Mouse (Mus musculus): Measurements from ENCODE around the gene Olfr1283.
"Not testable (repeated sequence)": the region's sequence is repeated elsewhere in the genome, so short reads cannot be mapped to it uniquely, and the experiment has no call there.

Olfr1283 gene

DNA sequence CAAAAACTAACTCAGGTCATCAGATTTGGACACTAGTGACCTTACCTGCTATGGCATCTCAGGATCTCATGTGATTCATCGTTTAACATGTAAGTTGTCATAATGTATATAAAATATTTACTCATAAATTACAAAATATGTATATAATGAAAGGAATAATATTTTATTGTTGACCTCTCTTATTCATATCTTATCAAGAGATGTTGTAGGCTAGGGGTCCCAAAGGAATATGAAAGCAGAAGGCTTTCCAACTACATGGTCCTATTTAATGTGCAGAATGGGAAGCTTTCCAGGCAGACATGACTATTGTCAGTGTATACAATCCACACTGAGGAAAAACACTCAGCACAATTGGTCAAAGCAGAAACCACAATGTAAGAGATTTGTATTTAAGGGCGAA, at the start of gene Olfr1283:
Olfr1283 (plus strand) TSS at position 301 of the 400 bp plus-strand sequence.
- in situ Hi-C loops (cut with MseI, MboI): no loop called here

DNA sequence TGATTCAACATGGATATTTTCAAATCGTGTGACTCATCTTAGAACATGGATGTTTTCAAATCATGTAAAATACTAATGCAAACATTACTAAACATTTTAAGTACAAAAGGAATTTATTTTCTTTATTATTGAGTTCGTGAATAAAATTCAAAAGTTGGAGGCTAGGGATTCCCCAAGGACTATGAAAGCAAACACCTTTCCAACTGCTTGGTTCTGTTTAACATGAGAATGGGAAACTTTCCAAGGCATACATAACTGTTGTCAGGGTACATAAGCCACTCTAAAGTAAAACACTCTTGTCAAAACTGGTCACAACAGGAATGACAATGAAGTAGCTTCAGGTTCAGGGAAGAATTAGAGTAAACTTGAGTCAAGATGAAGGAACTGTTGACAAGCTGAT, 40.4 kb upstream of the Olfr1283 start, which contains the start of gene Olfr1281:
Olfr1281 (plus strand) TSS at position 301 of the 400 bp plus-strand sequence.
- in situ Hi-C loops (cut with MseI, MboI): no loop called here

DNA sequence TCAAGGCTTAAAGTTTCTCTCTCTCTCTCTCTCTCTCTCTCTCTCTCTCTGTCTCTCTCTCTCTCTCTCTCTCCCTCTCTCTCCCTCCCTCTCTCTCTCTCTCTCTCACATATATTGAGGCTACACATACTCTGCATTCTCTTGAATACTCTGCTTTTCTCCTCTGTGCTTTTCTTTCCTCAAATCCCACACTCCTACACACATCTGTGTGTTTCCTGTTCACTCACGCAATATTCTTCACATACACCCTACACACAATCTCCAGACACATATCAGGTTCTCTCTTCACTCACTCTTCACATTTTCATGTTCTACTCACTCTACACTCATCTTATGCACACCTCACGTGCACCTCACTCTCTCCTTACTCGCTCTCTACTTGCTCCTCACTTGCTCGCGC, 32.9 kb upstream of the Olfr1283 start:
- in situ Hi-C loops (cut with MseI, MboI): not testable (repeated sequence)

DNA sequence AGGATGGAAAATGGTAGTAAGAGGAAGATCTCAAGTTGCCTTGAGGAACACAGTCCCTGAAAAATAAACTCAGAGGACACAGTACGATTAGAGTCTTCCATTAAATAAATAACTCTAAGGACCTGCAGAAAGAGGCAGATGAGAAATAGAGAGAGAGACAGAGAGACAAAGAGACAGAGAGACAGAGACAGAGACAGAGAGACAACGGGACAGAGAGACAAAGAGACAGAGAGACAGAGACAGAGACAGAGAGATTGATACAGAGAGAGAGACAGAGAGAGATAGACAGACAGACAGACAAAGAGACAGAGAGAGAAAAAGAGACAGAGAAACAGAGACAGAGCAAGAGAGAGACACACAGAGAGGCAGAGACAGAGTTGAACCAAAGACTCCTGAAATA, 30.6 kb upstream of the Olfr1283 start, which contains the start of gene Olfr1282:
Olfr1282 (minus strand) TSS at position 101 of the 400 bp plus-strand sequence.
- in situ Hi-C loops (cut with MseI, MboI): no loop called here

DNA sequence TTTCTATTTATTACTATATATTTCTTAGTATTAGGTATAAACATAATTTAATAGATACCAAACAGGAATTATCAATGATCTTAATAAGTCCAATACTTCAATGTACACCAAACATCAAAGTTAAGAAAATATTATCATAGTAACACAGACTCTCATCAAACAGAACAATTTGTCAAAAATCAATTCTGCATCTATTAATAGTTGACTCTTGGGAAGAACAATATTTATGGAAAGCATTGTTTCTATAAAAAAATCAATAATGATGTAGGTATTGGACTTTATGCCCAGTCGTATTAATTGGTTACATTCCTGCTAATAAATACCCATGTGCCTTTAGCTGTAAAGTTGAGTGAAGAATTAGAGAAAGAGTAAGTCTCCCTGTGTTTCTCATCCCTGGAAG, 8.6 kb downstream of the Olfr1283 start, which contains the start of gene Olfr1284:
Olfr1284 (plus strand) TSS at position 301 of the 400 bp plus-strand sequence.
- in situ Hi-C loops (cut with MseI, MboI): no loop called here
